Mouse (Mus musculus): ENCODE data around the gene Tmem184b.

Tmem184b gene

GRCm38 (mm10) chr15:79402836-79403762 lies at the start of gene Tmem184b:
Tmem184b (minus strand) TSS chr15:79403569.
- DNase-seq (ENCODE audit: low spot score in 2 of 2), result peak; percentile 90 to 91

- no peak for DNase-seq (ENCODE audit: low spot score in 2 of 2)
Observed at GRCm38 (mm10) chr15:79448041-79448440, 44.7 kb upstream of the Tmem184b start.

- no peak for DNase-seq (ENCODE audit: low spot score in 2 of 2)
Observed at GRCm38 (mm10) chr15:79445786-79446654, 42.7 kb upstream of the Tmem184b start.

- peak in 1 of 2 experiments; percentile 51 for DNase-seq (ENCODE audit: low spot score in 2 of 2)
Observed at GRCm38 (mm10) chr15:79443856-79444410, 40.6 kb upstream of the Tmem184b start.

GRCm38 (mm10) chr15:79442961-79443518 lies 39.7 kb upstream of the Tmem184b start:
- peak in 1 of 2 experiments; percentile 28 for DNase-seq (ENCODE audit: low spot score in 2 of 2)

GRCm38 (mm10) chr15:79442257-79442611 lies 38.9 kb upstream of the Tmem184b start:
- no peak for DNase-seq (ENCODE audit: low spot score in 2 of 2)

GRCm38 (mm10) chr15:79441331-79442256 lies 38.2 kb upstream of the Tmem184b start:
- peak; percentile 87 to 91 for DNase-seq (ENCODE audit: low spot score in 2 of 2)

- DNase-seq (ENCODE audit: low spot score in 2 of 2), result no peak
Observed at GRCm38 (mm10) chr15:79440651-79441330, 37.4 kb upstream of the Tmem184b start.

- peak; percentile 82 to 85 for DNase-seq (ENCODE audit: low spot score in 2 of 2)
Observed at GRCm38 (mm10) chr15:79440223-79440622, 36.9 kb upstream of the Tmem184b start.

GRCm38 (mm10) chr15:79439386-79439785 lies 36.0 kb upstream of the Tmem184b start:
- no peak for DNase-seq (ENCODE audit: low spot score in 2 of 2)

GRCm38 (mm10) chr15:79438816-79439215 lies 35.4 kb upstream of the Tmem184b start:
- DNase-seq (ENCODE audit: low spot score in 2 of 2), result no peak

- no peak for DNase-seq (ENCODE audit: low spot score in 2 of 2)
Observed at GRCm38 (mm10) chr15:79438209-79438810, 34.9 kb upstream of the Tmem184b start.

GRCm38 (mm10) chr15:79437541-79438208 lies 34.3 kb upstream of the Tmem184b start:
- no peak for DNase-seq (ENCODE audit: low spot score in 2 of 2)

GRCm38 (mm10) chr15:79436481-79436921 lies 33.1 kb upstream of the Tmem184b start:
- DNase-seq (ENCODE audit: low spot score in 2 of 2), result no peak

- DNase-seq (ENCODE audit: low spot score in 2 of 2), result peak; percentile 50 to 58
Observed at GRCm38 (mm10) chr15:79435191-79435671, 31.9 kb upstream of the Tmem184b start.

- DNase-seq (ENCODE audit: low spot score in 2 of 2), result peak; percentile 69 to 76
Observed at GRCm38 (mm10) chr15:79432892-79433291, 29.5 kb upstream of the Tmem184b start.

- peak in 1 of 2 experiments; percentile 23 for DNase-seq (ENCODE audit: low spot score in 2 of 2)
Observed at GRCm38 (mm10) chr15:79432328-79432727, 29.0 kb upstream of the Tmem184b start.

- peak in 1 of 2 experiments; percentile 21 for DNase-seq (ENCODE audit: low spot score in 2 of 2)
Observed at GRCm38 (mm10) chr15:79431925-79432324, 28.6 kb upstream of the Tmem184b start.

Data from right cerebral cortex, postnatal 10 days (tissue).